In genomic region chr6:145887719-145888118, GRCm38 (mm10) we compare ENCODE assay signal across 34 mouse cellular contexts.
"Had no signal": no experiment of that assay in that cellular context is flagged by ENCODE, and none has a peak within 500 bp of the region (broad histone marks: within the 10 kb centered on the region; RNA-seq: fewer than 3 reads in every experiment).

No protein-coding gene starts in this region.

- H3K4me3 ChIP-seq: heart, embryonic 10.5 days; heart, embryonic 12.5 days; heart, embryonic 13.5 days; heart, embryonic 15.5 days; hindbrain, embryonic 10.5 days; hindbrain, embryonic 12.5 days; hindbrain, embryonic 13.5 days; hindbrain, embryonic 15.5 days; intestine, embryonic 15.5 days; kidney, embryonic 15.5 days; layer of hippocampus, adult 2 months had no signal

- ATAC-seq: hindbrain, postnatal 0 days; inflammation-experienced regulatory T-cells, adult 6 months; intestine, embryonic 15.5 days; intestine, embryonic 16.5 days; intestine, postnatal 0 days had no signal

- DNase-seq: heart, postnatal 10 days; heart, postnatal 14 days; heart, postnatal 36 days; heart, postnatal 4 days; kidney, adult 11 months; kidney, adult 18-20 months; kidney, adult 2 months; kidney, adult 8-10 months; kidney, adult 9 months; kidney, postnatal 10 days; kidney, postnatal 14 days; kidney, postnatal 25 days; kidney, postnatal 36 days; kidney, postnatal 4 days; layer of hippocampus, adult 9-11 months; layer of hippocampus, postnatal 36 days had no signal

- H3K9ac ChIP-seq: heart, embryonic 12.5 days; heart, embryonic 13.5 days; heart, embryonic 15.5 days; hindbrain, embryonic 12.5 days; hindbrain, embryonic 13.5 days; hindbrain, embryonic 14.5 days; hindbrain, embryonic 15.5 days; intestine, embryonic 15.5 days; kidney, embryonic 15.5 days had no signal

- H3K9me3 ChIP-seq: heart, embryonic 10.5 days; heart, embryonic 12.5 days; heart, embryonic 13.5 days; heart, embryonic 15.5 days; hindbrain, embryonic 10.5 days; hindbrain, embryonic 12.5 days; hindbrain, embryonic 13.5 days; hindbrain, embryonic 15.5 days; intestine, embryonic 15.5 days; kidney, embryonic 15.5 days had no signal

- H3K36me3 ChIP-seq: heart, embryonic 10.5 days; heart, embryonic 12.5 days; heart, embryonic 13.5 days; heart, embryonic 15.5 days; hindbrain, embryonic 10.5 days; hindbrain, embryonic 12.5 days; hindbrain, embryonic 13.5 days; hindbrain, embryonic 15.5 days; intestine, embryonic 15.5 days; kidney, embryonic 15.5 days had no signal

- H3K4me1 ChIP-seq: hindbrain, embryonic 15.5 days; intestine, embryonic 15.5 days; kidney, embryonic 15.5 days had no signal

- H3K4me2 ChIP-seq: heart, embryonic 11.5 days; heart, embryonic 12.5 days; heart, embryonic 13.5 days; heart, embryonic 15.5 days; hindbrain, embryonic 12.5 days; hindbrain, embryonic 13.5 days; hindbrain, embryonic 14.5 days; hindbrain, embryonic 15.5 days; intestine, embryonic 15.5 days; kidney, embryonic 15.5 days had no signal

- H3K27me3 ChIP-seq: heart, embryonic 13.5 days; heart, embryonic 15.5 days; hindbrain, embryonic 12.5 days; hindbrain, embryonic 13.5 days; hindbrain, embryonic 15.5 days; intestine, embryonic 15.5 days; kidney, embryonic 15.5 days had no signal

- H3K27ac ChIP-seq: heart, embryonic 13.5 days; hindbrain, embryonic 10.5 days; hindbrain, embryonic 12.5 days; hindbrain, embryonic 13.5 days; hindbrain, embryonic 14.5 days; hindbrain, embryonic 15.5 days; hindbrain, postnatal 0 days; intestine, embryonic 15.5 days; kidney, embryonic 15.5 days; kidney, postnatal 0 days; layer of hippocampus, adult 2 months had no signal
